Mouse (Mus musculus) small intestine, adult 2 months (tissue): Measurements from ENCODE around the gene Dnajc4.

Source experiments
- CTCF ChIP-seq: fragments of 200-500 bp; IDR thresholded peaks from 2 replicates; pipeline ENCODE4 v1.5.1; 2012; ENCODE audit warnings: low read depth, mild to moderate bottlenecking, control low read depth, inconsistent platforms, low read length, moderate library complexity, mixed read lengths; ENCODE audit not compliant: insufficient replicate concordance, insufficient read length; ENCODE audit errors: extremely low read depth
- POLR2A ChIP-seq: fragments of 200-500 bp; IDR thresholded peaks from 2 replicates; pipeline ENCODE4 v1.6.1; 2012; ENCODE audit warnings: low read depth, mild to moderate bottlenecking, control low read depth, inconsistent platforms, low read length, moderate library complexity

DNA sequence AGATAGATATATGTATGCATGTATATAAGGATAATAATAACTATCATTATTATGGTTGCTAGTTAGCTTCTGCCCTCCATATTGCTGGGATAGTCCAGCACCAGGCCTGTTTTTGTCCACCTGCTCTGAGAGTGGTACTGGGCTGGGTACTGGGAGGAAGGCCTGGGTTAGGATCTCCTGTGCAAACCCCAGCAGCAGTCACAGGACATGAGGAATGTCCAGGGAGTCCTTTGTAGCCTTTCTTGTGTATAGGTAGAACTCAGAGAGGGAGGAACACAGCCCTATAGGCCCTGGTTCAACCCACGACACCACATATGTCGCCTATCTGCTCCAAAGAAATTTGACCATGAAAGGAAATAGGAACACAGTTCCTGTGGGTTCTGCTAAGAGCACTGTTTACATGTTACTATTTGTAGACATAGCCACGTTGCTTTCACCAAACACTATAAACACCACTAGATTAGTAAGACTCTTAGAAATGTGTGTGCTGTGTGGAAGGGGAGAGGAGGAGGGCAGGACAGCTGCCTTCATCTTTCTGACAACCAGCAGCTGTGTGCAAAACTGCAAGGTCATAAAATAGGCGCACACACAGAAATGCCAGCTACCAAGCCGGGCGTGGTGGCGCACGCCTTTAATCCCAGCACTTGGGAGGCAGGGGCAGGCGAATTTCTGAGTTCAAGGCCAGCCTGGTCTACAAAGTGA is 14.7 kb upstream of the Dnajc4 start:
- TF ChIP-seq POLR2A (no peak), CTCF (no peak)
